Mouse (Mus musculus) layer of hippocampus, adult 2 months (tissue): ENCODE data around the gene Calm1. TPM values are rescaled to one million over a fixed set of nuclear protein-coding genes. Genes with fewer than 3 reads are reported as not detected.
A peak's percentile ranks its signal among the peaks of the same experiment; 100 is the strongest.
"Not testable (repeated sequence)": the region's sequence is repeated elsewhere in the genome, so short reads cannot be mapped to it uniquely, and the experiment has no call there.

Experiments used
- DNase-seq, 2 experiments: peaks; one replicate each; pipeline ENCODE4 v3.0.0; 2022; ENCODE audit warnings: low spot score in 2 of 2
- H3K27ac ChIP-seq: fragments of 200-600 bp; 2 replicates; pipeline ENCODE4 v1.8.1; 2022
- H3K4me3 ChIP-seq: fragments of 200-600 bp; 2 replicates; pipeline ENCODE4 v1.8.1; 2022; ENCODE audit warnings: mild to moderate bottlenecking
- CTCF ChIP-seq: fragments of 200-600 bp; conservative IDR thresholded peaks from 2 replicates; pipeline ENCODE4 v1.8.1; 2022; ENCODE audit warnings: antibody characterized with exemption, mild to moderate bottlenecking, moderate library complexity
- total RNA-seq, 2 experiments: library from RNA; stranded (reverse); gene quantifications; 2 replicates each; pipeline ENCODE4 v1.2.3; 2021

Calm1 gene
- total RNA-seq, 2 experiments from 2014 or later = 2,009 to 2,049 TPM

- no peak for DNase-seq
- no peak for TF ChIP-seq CTCF
- no peak overlapping the region for H3K27ac ChIP-seq
- H3K4me3 ChIP-seq = no peak overlapping the region
Measured at GRCm38 (mm10) chr12:100180802-100181201, 18.4 kb upstream of the Calm1 start.

- peak; percentile 54 for TF ChIP-seq CTCF
Measured at GRCm38 (mm10) chr12:100182676-100183075, 16.6 kb upstream of the Calm1 start.

DNA sequence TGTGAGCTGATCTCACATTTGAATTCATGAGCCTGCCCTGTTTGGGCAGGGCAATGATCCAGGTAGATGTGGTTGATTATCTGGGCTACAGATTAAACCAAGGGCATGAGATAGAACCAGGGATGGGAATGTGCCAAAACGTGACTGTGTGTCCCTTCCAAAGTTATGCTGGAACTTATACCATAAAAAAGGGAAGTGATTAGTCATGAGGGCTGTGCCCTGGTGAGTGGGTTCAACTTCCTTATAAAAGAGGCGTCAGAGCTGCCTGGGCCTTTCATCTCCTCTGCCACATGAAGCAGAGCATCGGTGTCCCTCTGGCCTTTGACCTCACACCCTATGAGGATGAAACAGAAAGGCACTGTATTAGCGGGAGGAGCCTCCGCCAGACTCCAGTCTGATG lies 15.3 kb upstream of the Calm1 start:
- Histone ChIP-seq H3K4me3 (no peak overlapping the region), H3K27ac (no peak overlapping the region)
- TF ChIP-seq CTCF = no peak
- DNase-seq = no peak

More at GRCm38 (mm10) chr12:100182676-100183075, 16.6 kb upstream of the Calm1 start:
- DNase-seq = no peak
- Histone ChIP-seq H3K27ac (no peak overlapping the region), H3K4me3 (no peak overlapping the region)

- DNase-seq, H3K4me3 ChIP-seq, H3K27ac ChIP-seq: not testable (repeated sequence)
- TF ChIP-seq CTCF = peak; percentile 58
Measured at GRCm38 (mm10) chr12:100184976-100185375, 14.3 kb upstream of the Calm1 start.

DNA sequence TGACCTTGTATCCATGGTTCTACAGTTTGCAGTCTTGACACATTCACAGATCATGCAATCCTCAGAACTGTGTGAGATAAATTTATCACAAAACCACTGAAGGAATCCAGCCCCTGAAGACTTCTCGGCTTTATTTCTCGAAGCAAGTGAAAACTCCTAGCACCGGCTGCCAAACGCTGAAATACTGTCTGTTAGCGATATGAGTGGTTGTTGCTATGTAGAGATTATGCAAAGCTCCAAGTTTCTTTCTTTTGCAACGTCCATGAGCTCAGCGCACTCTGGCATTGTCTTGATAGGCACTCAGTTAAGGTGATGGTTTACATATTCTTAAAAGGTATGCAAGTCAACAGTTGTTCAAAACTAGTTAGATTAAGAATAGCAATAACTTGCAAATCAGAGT lies 13.3 kb upstream of the Calm1 start:
- peak overlapping the region; percentile 70; the same call in 1 of the 2 replicates for H3K4me3 ChIP-seq
- no peak for TF ChIP-seq CTCF
- peak overlapping the region; percentile 100 for H3K27ac ChIP-seq
- no peak for DNase-seq

- no peak for DNase-seq
- H3K27ac ChIP-seq = peak overlapping the region; percentile 100
- H3K4me3 ChIP-seq = peak overlapping the region; percentile 70
- no peak for TF ChIP-seq CTCF
Measured at GRCm38 (mm10) chr12:100186376-100186775, 12.9 kb upstream of the Calm1 start.

DNA sequence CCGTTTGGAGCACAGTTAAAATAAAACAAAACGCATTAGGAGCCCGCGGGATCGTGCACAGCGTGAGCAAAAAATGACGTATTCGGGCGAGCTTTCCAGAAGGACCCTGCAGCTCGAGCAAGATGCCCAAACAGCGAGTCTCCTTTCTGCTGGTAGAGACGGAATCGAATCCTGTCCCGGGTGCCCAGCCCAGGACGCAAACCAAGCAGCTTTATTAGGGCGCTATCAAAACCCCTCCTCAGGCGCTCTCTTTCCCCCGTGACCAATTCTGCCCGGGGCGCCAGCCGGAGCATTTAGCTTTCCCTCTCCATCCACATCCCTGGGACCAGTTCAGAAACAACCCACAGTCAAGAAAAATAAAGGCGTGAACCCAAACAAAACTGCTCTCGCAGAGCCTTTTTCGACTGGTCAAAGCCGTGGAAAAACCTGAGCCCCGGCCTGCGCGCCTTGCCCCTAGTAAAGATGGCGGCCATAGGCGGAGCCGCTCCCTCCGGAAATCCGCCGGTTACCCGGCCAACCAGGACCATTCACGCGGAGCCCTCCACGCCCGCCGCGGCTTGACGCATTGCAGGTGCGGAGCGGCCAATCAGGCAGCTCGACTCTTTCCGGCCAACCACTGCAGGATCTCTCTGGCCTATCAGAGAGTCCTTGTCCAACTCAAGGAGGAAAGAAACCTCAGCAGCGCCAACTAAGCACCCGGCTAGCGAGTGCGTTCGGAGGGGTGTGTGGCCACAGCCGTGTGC lies 12.1 kb upstream of the Calm1 start:
- TF ChIP-seq CTCF = no peak; the same call in 1 of the 2 replicates
- DNase-seq = peak; percentile 100

DNA sequence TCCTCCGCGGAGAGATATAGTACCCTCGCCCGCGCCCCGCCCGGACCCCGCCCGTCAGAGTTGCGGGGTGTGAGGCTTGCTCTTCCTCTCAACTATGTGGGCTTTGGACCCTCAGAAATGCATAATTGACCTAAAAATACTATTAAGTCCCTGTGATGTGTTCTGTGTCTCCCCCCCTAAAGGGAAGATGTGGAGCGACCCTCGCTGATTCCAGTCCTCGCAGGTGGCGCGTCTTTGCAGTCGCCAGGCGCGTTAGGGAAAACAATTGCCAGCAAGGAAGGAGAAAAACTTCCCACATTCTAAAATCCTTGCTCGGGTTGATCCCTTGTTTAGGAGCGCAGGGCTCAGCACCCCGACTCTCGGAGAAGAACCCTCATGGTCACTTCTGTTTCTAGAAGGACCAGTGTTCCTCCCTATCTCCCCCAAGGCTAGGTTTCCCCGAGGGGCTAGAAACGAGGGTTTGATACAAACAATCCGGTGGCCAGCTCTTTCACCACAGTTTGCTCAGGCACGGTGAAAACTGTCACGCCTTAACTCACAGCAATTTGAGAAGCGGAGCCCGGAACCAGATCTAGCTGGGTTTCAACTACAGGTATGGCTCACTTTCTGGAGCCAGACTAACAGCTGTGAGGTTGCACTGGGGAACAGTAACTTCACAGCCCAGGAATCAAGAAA lies 11.3 kb upstream of the Calm1 start:
- no peak; the same call in 1 of the 2 replicates for TF ChIP-seq CTCF
- DNase-seq = no peak
- peak overlapping the region; percentile 70 for H3K4me3 ChIP-seq
- H3K27ac ChIP-seq = peak overlapping the region; percentile 100

More for the DNA sequence above, 12.1 kb upstream of the Calm1 start:
- peak overlapping the region; percentile 70 for H3K4me3 ChIP-seq
- H3K27ac ChIP-seq = peak overlapping the region; percentile 100

DNA sequence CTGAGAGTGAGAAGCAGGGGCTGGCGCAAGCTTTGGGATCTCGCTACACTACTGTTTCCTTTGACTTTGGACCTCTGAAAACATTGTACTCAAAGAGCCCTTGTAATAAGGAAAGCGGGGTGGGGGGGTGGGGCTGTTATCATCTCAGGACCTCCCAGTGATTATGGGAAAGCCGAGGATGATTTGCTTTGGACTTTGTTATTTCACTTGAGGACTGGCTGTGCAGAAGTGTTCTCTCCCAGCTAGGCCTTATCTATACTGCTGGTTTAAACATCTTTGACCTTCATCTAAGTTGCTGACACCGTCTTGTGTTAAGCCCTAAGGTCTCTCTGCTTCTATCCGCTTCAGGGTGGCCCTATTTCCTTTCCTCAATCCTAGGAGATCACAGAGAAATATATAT lies 8.4 kb upstream of the Calm1 start:
- H3K4me3 ChIP-seq = no peak overlapping the region
- TF ChIP-seq CTCF = no peak
- DNase-seq = no peak
- no peak overlapping the region for H3K27ac ChIP-seq

GRCm38 (mm10) chr12:100194181-100194580 lies 5.1 kb upstream of the Calm1 start:
- DNase-seq = no peak
- H3K27ac ChIP-seq = no peak overlapping the region

GRCm38 (mm10) chr12:100196786-100197185 lies 2.4 kb upstream of the Calm1 start:
- Histone ChIP-seq H3K27ac (no peak overlapping the region), H3K4me3 (no peak overlapping the region)
- TF ChIP-seq CTCF = no peak
- no peak for DNase-seq

More at GRCm38 (mm10) chr12:100194181-100194580, 5.1 kb upstream of the Calm1 start:
- no peak for TF ChIP-seq CTCF
- H3K4me3 ChIP-seq = no peak overlapping the region

- H3K4me3 ChIP-seq = peak overlapping the region; percentile 79
- H3K27ac ChIP-seq = peak overlapping the region; percentile 100
- TF ChIP-seq CTCF = no peak
- DNase-seq = peak; percentile 83 to 87
Measured at GRCm38 (mm10) chr12:100199891-100200644, 833 bp downstream of the Calm1 start.
